In genomic region chr1:125724304-125724703, GRCm38 (mm10) we compare ENCODE assay signal across 17 mouse cellular contexts. TPM values are rescaled to one million over a fixed set of nuclear protein-coding genes. Genes with fewer than 3 reads are reported as not detected.
DNase-seq lines count a peak whose midpoint lies in the region; ATAC-seq lines count a peak whose summit lies in the region.
"Had no signal": no experiment of that assay in that cellular context is flagged by ENCODE, and none has a peak within 500 bp of the region (broad histone marks: within the 10 kb centered on the region; RNA-seq: fewer than 3 reads in every experiment).

No protein-coding gene starts in this region.

- ATAC-seq in hindbrain, embryonic 14.5 days (ENCODE audit: low FRiP score) = peak; percentile 50; the same call in 1 of the 2 replicates
- ATAC-seq in hindbrain, embryonic 13.5 days (ENCODE audit: low FRiP score) = no peak
- no peak for ATAC-seq in kidney, embryonic 15.5 days (replicated peaks; ENCODE audit: low FRiP score)
- ATAC-seq: intestine, embryonic 16.5 days; Patski had no signal

- no peaks in the 10 kb centered on the region for H3K27me3 ChIP-seq in hindbrain, embryonic 14.5 days (ENCODE audit: control insufficient read depth, insufficient read depth, low read length)
- no peaks in the 10 kb centered on the region for H3K27me3 ChIP-seq in hindbrain, embryonic 13.5 days
- H3K27me3 ChIP-seq in kidney, embryonic 15.5 days = no peaks in the 10 kb centered on the region
- no peaks in the 10 kb centered on the region for H3K27me3 ChIP-seq in midbrain, embryonic 10.5 days (ENCODE audit: low read depth, poor library complexity, severe bottlenecking)
- H3K27me3 ChIP-seq: Patski had no signal

- no peak overlapping the region for H3K4me3 ChIP-seq in hindbrain, embryonic 14.5 days (replicated peaks; ENCODE audit: low read length)
- H3K4me3 ChIP-seq in hindbrain, embryonic 13.5 days = no peak overlapping the region
- H3K4me3 ChIP-seq in kidney, embryonic 15.5 days (replicated peaks) = no peak overlapping the region
- H3K4me3 ChIP-seq in midbrain, embryonic 10.5 days = no peak overlapping the region
- H3K4me3 ChIP-seq: limb, embryonic 10.5 days had no signal

- peak; percentile 65 for DNase-seq in hindbrain, embryonic 14.5 days (ENCODE audit: low spot score)
- DNase-seq in frontal cortex, adult 2 months (ENCODE audit: extremely low spot score in 1 of 2, low spot score in 1 of 2) = peak; percentile 32 to 81
- DNase-seq in layer of hippocampus, postnatal 25 days (ENCODE audit: extremely low spot score in 1 of 2, low spot score in 1 of 2) = peak; percentile 35 to 43
- DNase-seq in right cerebral cortex, adult 2 months (ENCODE audit: low spot score in 2 of 2) = peak; percentile 74 to 75
- DNase-seq in midbrain, embryonic 10.5 days (ENCODE audit: low spot score) = no peak
- no peak for DNase-seq in heart, adult 8-10 months (ENCODE audit: low spot score)
- DNase-seq: adrenal gland, postnatal 25 days; cerebellum, adult 9-10 months; lung, embryonic 14.5 days had no signal

- H3K36me3 ChIP-seq in hindbrain, embryonic 14.5 days (replicated peaks; ENCODE audit: control insufficient read depth, insufficient read depth) = no peaks in the 10 kb centered on the region
- H3K36me3 ChIP-seq in hindbrain, embryonic 13.5 days = no peaks in the 10 kb centered on the region
- no peaks in the 10 kb centered on the region for H3K36me3 ChIP-seq in kidney, embryonic 15.5 days
- H3K36me3 ChIP-seq in midbrain, embryonic 10.5 days = no peaks in the 10 kb centered on the region
- H3K36me3 ChIP-seq: limb, embryonic 10.5 days had no signal

- H3K4me1 ChIP-seq in hindbrain, embryonic 14.5 days (replicated peaks; ENCODE audit: control insufficient read depth, insufficient read depth, low read length) = no peaks in the 10 kb centered on the region
- H3K4me1 ChIP-seq in hindbrain, embryonic 13.5 days (replicated peaks) = no peaks in the 10 kb centered on the region
- H3K4me1 ChIP-seq in kidney, embryonic 15.5 days = no peaks in the 10 kb centered on the region
- no peaks in the 10 kb centered on the region for H3K4me1 ChIP-seq in midbrain, embryonic 10.5 days
- H3K4me1 ChIP-seq: limb, embryonic 10.5 days had no signal

- 77% methylated on average over 5 of the region's 5 CpGs for WGBS in hindbrain, embryonic 14.5 days
- 74% methylated on average over 5 of the region's 5 CpGs for WGBS in hindbrain, embryonic 13.5 days
- WGBS in kidney, embryonic 15.5 days = 91% methylated on average over 5 of the region's 5 CpGs
- 85% methylated on average over 5 of the region's 5 CpGs for WGBS in midbrain, embryonic 10.5 days

- no peak overlapping the region for H3K4me2 ChIP-seq in hindbrain, embryonic 14.5 days (replicated peaks)
- no peak overlapping the region for H3K4me2 ChIP-seq in hindbrain, embryonic 13.5 days
- no peak overlapping the region for H3K4me2 ChIP-seq in kidney, embryonic 15.5 days
- H3K4me2 ChIP-seq: lung, embryonic 14.5 days; midbrain, embryonic 11.5 days had no signal

- no peaks in the 10 kb centered on the region for H3K9me3 ChIP-seq in hindbrain, embryonic 14.5 days (ENCODE audit: control insufficient read depth, low read length)
- no peaks in the 10 kb centered on the region for H3K9me3 ChIP-seq in hindbrain, embryonic 13.5 days
- H3K9me3 ChIP-seq in kidney, embryonic 15.5 days (replicated peaks) = no peaks in the 10 kb centered on the region
- H3K9me3 ChIP-seq in midbrain, embryonic 10.5 days (replicated peaks) = no peaks in the 10 kb centered on the region
- H3K9me3 ChIP-seq: limb, embryonic 10.5 days had no signal

- no peak overlapping the region for H3K9ac ChIP-seq in hindbrain, embryonic 14.5 days
- H3K9ac ChIP-seq in hindbrain, embryonic 13.5 days = no peak overlapping the region
- no peak overlapping the region for H3K9ac ChIP-seq in kidney, embryonic 15.5 days
- H3K9ac ChIP-seq: lung, embryonic 14.5 days had no signal

- H3K27ac ChIP-seq in hindbrain, embryonic 14.5 days = no peak overlapping the region
- no peak overlapping the region for H3K27ac ChIP-seq in hindbrain, embryonic 13.5 days
- H3K27ac ChIP-seq in kidney, embryonic 15.5 days = no peak overlapping the region
- H3K27ac ChIP-seq in midbrain, embryonic 10.5 days (replicated peaks) = no peak overlapping the region
- H3K27ac ChIP-seq: limb, embryonic 10.5 days had no signal

RNA-seq across cellular contexts. Expression of gene Gpr39, which starts 47.5 kb away (rescaled TPM):
- polyA plus RNA-seq in hindbrain, embryonic 14.5 days (2014; fragmentation: Nextera tagmentation; extraction: Ambion mirVana) = not detected in 2 replicates
- polyA plus RNA-seq in hindbrain, embryonic 13.5 days (2015; fragmentation: Nextera tagmentation; extraction: Ambion mirVana) = 0.08 TPM in 1 of 2 replicates, not detected in the other
- polyA plus RNA-seq in frontal cortex, adult 2 months (2012; rRNA removed) = 0.06 and 0.10 TPM in 2 replicates
- under 1 TPM; 0.33 to 0.34 TPM for total RNA-seq in layer of hippocampus, postnatal 25 days (2021)
- 3.6 TPM in 2 replicates for polyA plus RNA-seq in kidney, embryonic 15.5 days (2015; fragmentation: Nextera tagmentation; extraction: Ambion mirVana)
- not detected in 2 replicates for polyA plus RNA-seq in midbrain, embryonic 10.5 days (2016; fragmentation: Nextera tagmentation; extraction: Ambion mirVana)
- under 1 TPM; 0.27 to 0.62 (median 0.43) TPM for total RNA-seq in heart, adult 8-10 months (2022)
- total RNA-seq: gastrocnemius, adult 8-10 months had no signal
- polyA plus RNA-seq: embryonic facial prominence, embryonic 11.5 days; limb, embryonic 10.5 days; midbrain, embryonic 11.5 days had no signal

Comparison
In these comparisons a context has a peak if more than half of its experiments do, and no peak if none do; other contexts are left out.
1. DNase-seq: peak in hindbrain, embryonic 14.5 days (single experiment), frontal cortex, adult 2 months (2 of 2), layer of hippocampus, postnatal 25 days (2 of 2) and right cerebral cortex, adult 2 months (2 of 2); none in midbrain, embryonic 10.5 days (single experiment) and heart, adult 8-10 months (single experiment).